Mouse (Mus musculus) spleen, postnatal 36 days (tissue): ENCODE data around the gene Malrd1.

Source experiments
- DNase-seq, 2 experiments: peaks; one replicate each; pipeline ENCODE4 v3.0.0; 2022; ENCODE audit warnings: low spot score in 2 of 2, mixed read lengths in 1 of 2

Malrd1 gene

DNA sequence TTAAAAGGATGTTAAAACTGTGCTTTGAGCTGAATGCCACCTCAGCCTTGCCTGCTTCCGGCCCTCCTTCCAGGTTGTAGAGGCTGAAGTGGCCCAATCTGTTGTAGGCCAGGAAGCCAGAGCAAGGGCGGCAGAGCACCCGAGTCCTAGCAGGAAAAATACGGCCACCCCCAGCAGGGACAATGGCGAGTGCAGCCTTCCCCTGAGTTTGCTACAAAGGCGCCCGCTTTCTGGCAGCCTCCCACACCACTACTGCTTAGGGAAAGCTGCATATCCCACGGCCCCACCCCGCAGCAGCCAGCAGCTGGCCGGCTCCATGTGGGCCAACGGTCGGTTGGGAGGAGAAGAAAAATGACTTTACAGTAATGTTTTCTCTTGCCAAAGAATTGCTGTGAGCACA is 503.5 kb downstream of the Malrd1 start:
- DNase-seq = no peak

GRCm38 (mm10) chr2:16031559-16031958 is 505.3 kb downstream of the Malrd1 start:
- DNase-seq = no peak

DNA sequence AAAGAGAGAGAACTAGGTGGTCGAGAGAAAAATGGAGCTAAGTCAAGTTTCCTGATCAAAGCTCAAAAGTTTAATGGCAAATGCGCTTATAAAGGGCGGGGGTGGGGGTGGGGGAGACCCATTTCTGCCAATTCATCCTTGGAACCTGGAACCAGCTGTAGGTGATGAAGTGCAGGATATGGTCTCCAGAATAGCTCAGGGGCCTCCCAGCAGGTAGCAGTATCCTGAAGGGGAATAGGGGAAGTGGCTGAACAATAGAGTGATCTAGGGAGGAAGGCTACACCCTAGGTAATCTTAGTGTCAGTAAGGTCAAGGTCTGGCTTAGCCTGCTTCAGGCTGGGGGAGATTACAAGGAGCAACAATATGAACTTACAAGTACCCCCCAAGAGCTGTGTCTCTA is 506.5 kb downstream of the Malrd1 start:
- no peak for DNase-seq

GRCm38 (mm10) chr2:16110696-16111095 is 584.4 kb downstream of the Malrd1 start:
- no peak for DNase-seq

- DNase-seq = no peak
Measured at GRCm38 (mm10) chr2:16113333-16113732, 587.1 kb downstream of the Malrd1 start.

GRCm38 (mm10) chr2:16147999-16148398 is 621.7 kb downstream of the Malrd1 start:
- no peak for DNase-seq

GRCm38 (mm10) chr2:16152623-16153022 is 626.3 kb downstream of the Malrd1 start:
- DNase-seq = no peak

DNA sequence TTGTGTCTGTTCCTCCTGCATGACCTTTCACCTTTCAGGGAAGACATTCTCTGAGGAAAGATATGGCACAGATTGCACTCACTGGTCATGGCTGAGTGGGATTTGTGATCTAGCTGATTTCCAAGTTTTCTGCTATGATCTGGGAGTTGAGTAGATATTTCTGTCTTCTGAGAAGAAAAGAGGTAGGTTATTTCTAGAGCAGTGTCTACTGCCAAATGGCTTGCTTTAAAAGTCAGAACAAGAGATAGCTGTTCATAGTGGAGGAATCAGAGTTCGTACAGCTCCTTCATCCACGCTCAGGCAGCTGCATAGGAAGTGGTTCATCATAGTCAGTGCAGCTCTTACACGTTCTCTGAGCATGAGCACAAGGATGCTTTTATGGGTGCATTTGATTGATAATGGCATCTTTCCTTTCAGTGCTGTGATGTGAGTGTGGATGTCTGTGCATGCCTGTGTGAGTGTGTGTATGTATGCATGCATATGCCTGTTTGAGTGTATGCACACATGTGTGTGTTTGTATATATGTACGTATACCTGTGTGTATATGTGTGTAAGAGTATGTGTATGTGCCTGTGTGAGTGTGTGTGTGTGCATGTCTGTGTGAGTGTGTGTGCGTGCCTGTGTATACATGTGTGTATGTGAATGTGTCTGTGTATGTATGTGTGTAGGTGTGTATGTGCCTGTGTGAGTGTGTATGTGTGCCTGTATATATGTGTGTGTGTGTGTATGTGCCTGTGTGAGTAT is 637.1 kb downstream of the Malrd1 start:
- no peak for DNase-seq

GRCm38 (mm10) chr2:16168611-16169010 is 642.3 kb downstream of the Malrd1 start:
- DNase-seq = no peak

GRCm38 (mm10) chr2:16172086-16172485 is 645.8 kb downstream of the Malrd1 start:
- no peak for DNase-seq

DNA sequence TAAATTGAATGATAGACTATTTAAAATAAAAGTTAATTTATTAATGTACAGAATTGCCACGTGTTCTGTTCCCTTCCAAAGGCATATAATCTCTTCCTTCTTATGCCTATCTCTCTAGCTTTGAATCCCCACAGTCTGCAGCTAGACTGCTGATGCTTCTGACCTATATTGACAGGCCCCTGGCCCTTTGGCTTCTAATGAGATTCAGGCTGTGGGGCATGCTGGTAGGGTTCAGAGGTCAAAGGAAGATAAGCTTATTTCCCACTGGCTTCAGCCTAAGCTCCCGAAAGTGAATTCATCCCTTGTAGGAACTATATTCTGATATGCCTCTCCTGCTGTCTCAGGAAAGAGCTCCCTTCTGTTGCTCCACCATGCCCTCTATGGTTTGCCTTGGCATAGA is 647.1 kb downstream of the Malrd1 start:
- DNase-seq = no peak

DNA sequence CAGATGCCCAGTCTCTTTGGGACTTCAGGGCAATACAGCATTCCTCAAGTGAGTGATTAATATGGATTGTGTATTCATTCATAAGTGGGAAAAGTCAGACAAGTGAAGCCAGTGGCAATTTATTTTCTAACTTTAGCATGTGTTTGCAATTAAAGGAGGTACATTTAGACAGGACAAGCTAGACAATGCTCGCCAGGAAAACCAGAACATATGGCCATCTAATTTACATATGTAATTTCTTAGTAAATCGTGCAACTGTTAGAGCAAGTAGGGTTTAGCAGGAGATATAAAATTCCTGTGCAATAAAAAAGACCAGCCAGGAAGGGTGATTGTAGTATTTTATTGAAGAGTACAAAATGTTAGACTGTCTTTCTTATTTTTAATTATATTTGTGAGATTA is 655.9 kb downstream of the Malrd1 start:
- no peak for DNase-seq

DNA sequence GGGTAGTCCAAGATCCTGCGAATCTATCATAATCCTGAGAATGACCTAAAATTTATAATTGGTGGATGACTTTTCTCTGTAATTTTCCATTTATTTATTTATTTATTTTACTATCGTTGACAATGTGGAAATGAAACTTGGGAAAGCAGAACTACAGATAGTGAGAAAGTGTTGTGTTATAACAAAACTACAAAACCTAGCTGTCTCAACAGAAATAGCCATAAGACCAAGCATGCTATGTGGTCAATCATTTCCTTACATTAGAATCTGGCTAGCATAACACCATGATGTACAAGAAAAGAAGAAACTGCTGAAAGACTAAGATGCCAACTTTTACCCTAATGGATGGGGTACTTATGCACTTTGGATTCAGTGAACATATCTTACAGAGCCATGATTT is 656.9 kb downstream of the Malrd1 start:
- no peak for DNase-seq

- no peak for DNase-seq
Measured at GRCm38 (mm10) chr2:16210016-16210415, 683.7 kb downstream of the Malrd1 start.

GRCm38 (mm10) chr2:16212752-16213151 is 686.5 kb downstream of the Malrd1 start:
- DNase-seq = no peak

DNA sequence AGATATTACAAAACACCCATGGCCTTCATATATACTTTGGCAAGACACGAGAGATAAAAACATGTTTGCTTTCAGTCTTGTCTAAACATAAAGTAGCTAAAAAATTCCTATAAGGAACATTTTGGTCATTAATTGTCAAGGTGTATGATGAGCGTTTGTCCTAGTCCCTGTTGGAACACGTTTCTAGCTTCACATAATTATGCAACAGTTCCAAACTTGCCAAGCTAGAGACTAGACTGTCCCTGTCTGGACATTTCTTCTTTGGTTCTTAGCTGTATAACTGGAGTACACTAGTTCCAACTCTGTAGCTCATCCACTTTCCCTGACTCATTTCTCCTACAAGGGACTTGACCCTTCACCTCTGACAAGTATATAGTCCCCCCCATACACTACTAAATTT is 687.8 kb downstream of the Malrd1 start:
- DNase-seq = no peak

DNA sequence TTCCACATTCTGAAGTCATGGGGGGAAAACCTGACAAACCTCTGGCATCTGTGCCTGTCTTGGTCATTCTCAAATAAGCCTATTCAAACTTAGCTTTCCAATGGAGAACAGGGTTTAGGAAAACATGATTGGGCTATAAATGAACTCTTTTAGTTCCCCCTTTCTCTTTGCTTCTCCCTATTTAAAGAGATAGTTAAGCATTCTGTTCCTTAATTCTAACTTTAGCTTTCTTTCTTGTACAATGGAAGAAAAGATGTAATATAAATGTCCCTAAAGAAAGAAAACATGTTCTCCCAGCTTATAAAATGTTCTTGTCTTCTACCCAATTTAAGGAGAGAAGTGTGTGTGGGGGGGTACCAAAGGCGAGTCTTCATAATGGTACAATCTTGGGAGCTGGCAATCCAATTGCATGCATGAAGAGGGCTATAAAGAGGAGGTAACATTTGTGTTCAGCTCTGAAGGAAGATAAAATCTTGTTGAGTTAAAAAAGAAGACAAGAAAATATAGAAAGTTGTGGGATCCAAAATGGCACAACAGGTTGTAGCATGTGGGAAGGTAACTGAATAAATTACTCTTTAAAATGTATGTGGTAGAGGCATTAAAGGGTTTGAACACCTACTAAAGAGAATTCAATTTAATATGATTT is 702.0 kb downstream of the Malrd1 start:
- no peak for DNase-seq

DNA sequence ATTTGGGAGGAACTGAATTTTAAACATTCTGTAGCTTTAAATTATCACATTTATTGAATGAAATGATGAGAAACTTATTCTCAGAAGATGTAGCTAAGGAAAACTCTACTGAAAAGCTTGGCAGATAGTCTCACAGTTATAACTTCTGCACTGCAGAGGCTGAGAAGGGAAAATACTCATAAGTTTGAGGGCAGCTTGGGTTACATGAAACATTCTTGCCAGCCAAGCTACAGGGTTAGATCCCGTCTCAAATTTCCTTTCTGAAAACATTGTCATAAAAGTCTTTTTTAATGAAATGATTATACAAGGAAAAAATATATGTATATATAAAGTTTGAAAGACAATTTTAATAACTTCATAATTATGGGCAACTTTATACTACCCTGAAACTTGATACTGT is 714.6 kb downstream of the Malrd1 start:
- DNase-seq = no peak

DNA sequence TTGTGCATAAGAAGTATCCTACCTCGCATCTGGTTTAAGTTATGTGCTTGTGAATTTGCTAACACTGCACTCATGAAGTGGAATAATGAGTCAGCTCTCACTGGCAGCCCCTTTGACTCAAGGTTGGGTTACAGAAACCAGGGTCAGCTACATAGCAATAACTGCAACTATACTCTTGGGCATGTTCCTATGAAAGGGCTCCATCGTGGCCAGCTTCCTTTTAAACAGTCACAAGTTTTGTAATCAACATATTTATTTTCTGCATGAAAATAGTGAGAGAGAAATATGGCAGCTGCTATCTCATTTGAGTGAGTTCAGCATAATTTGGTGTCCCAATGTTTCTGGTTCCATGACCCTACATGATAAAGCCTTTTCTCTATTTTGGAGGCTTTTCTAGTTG is 716.8 kb downstream of the Malrd1 start:
- DNase-seq = no peak

GRCm38 (mm10) chr2:16248861-16249260 is 722.6 kb downstream of the Malrd1 start:
- no peak for DNase-seq

DNA sequence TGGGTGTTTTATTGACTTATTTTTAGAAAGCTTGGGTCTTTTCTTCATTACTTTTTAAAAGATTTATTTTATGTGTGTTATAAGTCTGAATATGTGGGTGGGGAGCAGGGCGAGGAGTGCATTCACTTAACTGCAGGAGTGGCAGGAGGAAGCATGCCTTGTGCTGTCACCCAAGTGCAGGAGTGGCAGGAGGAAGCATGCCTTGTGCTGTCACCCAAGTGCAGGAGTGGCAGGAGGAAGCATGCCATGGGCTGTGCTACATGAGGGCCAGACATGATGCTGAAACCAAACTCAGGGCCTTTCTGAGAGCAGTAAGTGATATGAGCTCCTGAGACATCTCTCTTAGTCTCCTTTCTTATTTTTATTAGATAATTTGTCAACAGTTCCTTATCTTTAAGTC is 726.0 kb downstream of the Malrd1 start:
- no peak for DNase-seq
